In the genomic region with DNA sequence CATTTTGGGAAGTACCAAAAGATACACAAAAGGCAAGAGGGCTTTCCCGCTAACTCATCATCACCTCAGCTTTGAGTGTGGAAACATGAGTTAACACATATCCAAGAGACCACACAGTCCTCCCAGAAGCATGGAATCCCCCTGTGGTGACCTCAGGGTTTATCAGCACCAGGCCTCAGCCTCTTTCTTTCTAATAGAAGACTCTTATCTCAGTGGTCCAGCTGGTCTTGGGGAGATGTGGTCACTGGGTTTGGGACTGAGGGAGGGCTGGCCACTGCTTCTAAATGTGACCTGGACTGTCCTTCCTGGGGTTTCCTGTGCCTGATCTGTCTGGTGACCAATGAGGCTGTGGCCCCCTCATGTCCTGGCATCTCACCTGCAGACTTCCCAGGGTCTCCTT, we compare ENCODE assay signal across 30 mouse cellular contexts. TPM values are rescaled to one million over a fixed set of nuclear protein-coding genes. Genes with fewer than 3 reads are reported as not detected.
A peak's percentile ranks its signal among the peaks of the same experiment; 100 is the strongest.
DNase-seq lines count a peak whose midpoint lies in the region; ATAC-seq and TF ChIP-seq lines count a peak whose summit lies in the region.
"Had no signal": no experiment of that assay in that cellular context is flagged by ENCODE, and none has a peak within 500 bp of the region (broad histone marks: within the 10 kb centered on the region; RNA-seq: fewer than 3 reads in every experiment).

No protein-coding gene starts in this region.

- H3K36me3 ChIP-seq in heart, embryonic 12.5 days, result no peaks in the 10 kb centered on the region
- H3K36me3 ChIP-seq in liver, embryonic 14.5 days (replicated peaks; ENCODE audit: control insufficient read depth, insufficient read depth, low read depth), result no peaks in the 10 kb centered on the region
- H3K36me3 ChIP-seq: embryonic facial prominence, embryonic 13.5 days; forebrain, embryonic 10.5 days; G1E; heart, embryonic 15.5 days; hindbrain, embryonic 10.5 days; hindbrain, embryonic 15.5 days; kidney, embryonic 15.5 days; midbrain, embryonic 13.5 days had no signal

- no peaks in the 10 kb centered on the region for H3K27me3 ChIP-seq in heart, embryonic 12.5 days (replicated peaks)
- no peaks in the 10 kb centered on the region for H3K27me3 ChIP-seq in liver, embryonic 14.5 days (ENCODE audit: control insufficient read depth, insufficient read depth, low read length)
- H3K27me3 ChIP-seq: embryonic facial prominence, embryonic 13.5 days; heart, embryonic 15.5 days; hindbrain, embryonic 15.5 days; midbrain, embryonic 13.5 days had no signal

- no peak for TF ChIP-seq CTCF in liver, embryonic 14.5 days (IDR thresholded peaks at IDR 0.05; ENCODE audit: low read depth)

- H3K9ac ChIP-seq in heart, embryonic 12.5 days, result no peak overlapping the region
- no peak overlapping the region for H3K9ac ChIP-seq in liver, embryonic 14.5 days (replicated peaks)
- H3K9ac ChIP-seq: embryonic facial prominence, embryonic 13.5 days; forebrain, postnatal 0 days; heart, embryonic 15.5 days; hindbrain, embryonic 15.5 days; kidney, embryonic 15.5 days; lung, embryonic 14.5 days; midbrain, embryonic 13.5 days had no signal

- no peak for TF ChIP-seq EP300 in liver, embryonic 14.5 days (IDR thresholded peaks at IDR 0.05; ENCODE audit: low read depth)

- WGBS in heart, embryonic 12.5 days, result 36% methylated on average over 1 of the region's 1 CpGs
- WGBS in liver, embryonic 14.5 days (ENCODE audit: insufficient replicate concordance), result 38% methylated on average over 1 of the region's 1 CpGs

- ATAC-seq in heart, embryonic 12.5 days (ENCODE audit: insufficient number of reproducible peaks, low FRiP score), result peak; percentile 93
- ATAC-seq in liver, embryonic 14.5 days (ENCODE audit: insufficient read depth), result 0 out of 2 replicates have a peak, but pooled peaks have one; percentile 13
- ATAC-seq: forebrain, postnatal 0 days; midbrain, embryonic 13.5 days had no signal

- H3K4me3 ChIP-seq in heart, embryonic 12.5 days, result no peak overlapping the region
- H3K4me3 ChIP-seq in liver, embryonic 14.5 days (ENCODE audit: insufficient read depth in 1 of 2, low read depth in 2 of 2, low read length in 2 of 2), result no peak overlapping the region
- H3K4me3 ChIP-seq: embryonic facial prominence, embryonic 13.5 days; forebrain, embryonic 10.5 days; heart, embryonic 15.5 days; hindbrain, embryonic 10.5 days; hindbrain, embryonic 15.5 days; kidney, embryonic 15.5 days; midbrain, embryonic 13.5 days had no signal

- H3K9me3 ChIP-seq in heart, embryonic 12.5 days (replicated peaks), result no peaks in the 10 kb centered on the region
- no peaks in the 10 kb centered on the region for H3K9me3 ChIP-seq in liver, embryonic 14.5 days (ENCODE audit: control insufficient read depth, low read length)
- H3K9me3 ChIP-seq: embryonic facial prominence, embryonic 13.5 days; forebrain, embryonic 10.5 days; G1E; heart, embryonic 15.5 days; hindbrain, embryonic 10.5 days; hindbrain, embryonic 15.5 days; kidney, embryonic 15.5 days; midbrain, embryonic 13.5 days had no signal

- no peak overlapping the region for H3K27ac ChIP-seq in heart, embryonic 12.5 days (ENCODE audit: poor library complexity, severe bottlenecking)
- H3K27ac ChIP-seq in liver, embryonic 14.5 days, result no peak overlapping the region
- H3K27ac ChIP-seq: embryonic facial prominence, embryonic 13.5 days; heart, embryonic 15.5 days; hindbrain, embryonic 10.5 days; hindbrain, embryonic 15.5 days; kidney, embryonic 15.5 days; midbrain, embryonic 13.5 days had no signal

- 0 out of 2 replicates have a peak, but pooled peaks cover 11% of the 10 kb centered on the region for H3K4me1 ChIP-seq in heart, embryonic 12.5 days (replicated peaks)
- H3K4me1 ChIP-seq in liver, embryonic 14.5 days (replicated peaks; ENCODE audit: control insufficient read depth in 2 of 2, insufficient read depth in 2 of 2, low read length in 1 of 2), result peaks cover 0 to 8% of the 10 kb centered on the region in 2 experiments; a peak in 2 of 4 replicates
- H3K4me1 ChIP-seq: hindbrain, embryonic 15.5 days had no signal

- peak; percentile 19 for DNase-seq in embryo, embryonic 10.5 days (ENCODE audit: low spot score)
- DNase-seq in embryo, embryonic 11 days, result no peak
- DNase-seq in heart, postnatal 4 days, result no peak
- DNase-seq in 416B (ENCODE audit: low read depth), result peak; percentile 51
- no peak for DNase-seq in liver, embryonic 14.5 days (ENCODE audit: low read depth in 3 of 3, low spot score in 3 of 3)
- DNase-seq in frontal cortex, postnatal 25 days (ENCODE audit: low spot score in 2 of 2), result no peak
- DNase-seq in gastrocnemius, postnatal 25 days, result no peak
- DNase-seq: adrenal gland, adult 8-10 months; cerebellum, adult 2 months; cerebellum, postnatal 25 days; forebrain, postnatal 0 days; gastrocnemius, postnatal 10 days; kidney, adult 18-20 months; kidney, postnatal 25 days; layer of hippocampus, postnatal 36 days; left cerebral cortex, postnatal 4 days; lung, embryonic 14.5 days; lung, postnatal 14 days; retina, postnatal 1 day; right cerebral cortex, postnatal 14 days; thymus, postnatal 4 days had no signal

- H3K4me2 ChIP-seq in heart, embryonic 12.5 days, result no peak overlapping the region
- H3K4me2 ChIP-seq in liver, embryonic 14.5 days (ENCODE audit: low read depth), result no peak overlapping the region
- H3K4me2 ChIP-seq: embryonic facial prominence, embryonic 13.5 days; heart, embryonic 15.5 days; hindbrain, embryonic 15.5 days; kidney, embryonic 15.5 days; lung, embryonic 14.5 days; midbrain, embryonic 13.5 days had no signal

RNA-seq across cellular contexts. Expression of gene Irs2, which starts 39.6 kb away (rescaled TPM):
- 6.2 and 7.7 TPM in 2 replicates for polyA plus RNA-seq in heart, embryonic 12.5 days (2016; fragmentation: Nextera tagmentation; extraction: Ambion mirVana)
- 10 to 100 TPM; 39.5 to 47.6 TPM for total RNA-seq in heart, postnatal 4 days (2021)
- 4.7 and 5.4 TPM in 2 replicates for polyA plus RNA-seq in liver, embryonic 14.5 days (2012; rRNA removed)
- polyA plus RNA-seq in liver, embryonic 14.5 days (2014; fragmentation: Nextera tagmentation; extraction: Ambion mirVana), result 2.9 and 3.4 TPM in 2 replicates
- total RNA-seq in gastrocnemius, postnatal 25 days (2021), result 10 to 100 TPM in 1 of 2 experiments, 1 to 10 TPM in 1; 7.7 to 12.7 TPM

Comparison
In these comparisons a context has a peak if more than half of its experiments do, and no peak if none do; other contexts are left out.
1. DNase-seq: peak in embryo, embryonic 10.5 days (single experiment) and 416B (single experiment); none in embryo, embryonic 11 days (single experiment), heart, postnatal 4 days (single experiment), liver, embryonic 14.5 days (0 of 3), frontal cortex, postnatal 25 days (0 of 2) and gastrocnemius, postnatal 25 days (single experiment).